Mouse (Mus musculus) kidney, adult 2 months (tissue): Measurements from ENCODE around the gene Naa10. TPM values are rescaled to one million over a fixed set of nuclear protein-coding genes. Genes with fewer than 3 reads are reported as not detected.
A peak's percentile ranks its signal among the peaks of the same experiment; 100 is the strongest.

ENCODE experiments used
- DNase-seq: peaks from one replicate; pipeline ENCODE4 v3.0.0; 2021
- H3K27ac ChIP-seq: fragments of 200-500 bp; 2 replicates; pipeline ENCODE4 v1.5.1; 2012; ENCODE audit warnings: low read depth, low read length, control low read depth, inconsistent platforms; ENCODE audit not compliant: insufficient read depth
- H3K27me3 ChIP-seq: fragments of 200-500 bp; replicated peaks from 2 replicates; pipeline ENCODE4 v1.6.1; 2012; ENCODE audit warnings: mild to moderate bottlenecking, moderate library complexity, low read length, inconsistent platforms; ENCODE audit not compliant: control insufficient read depth, insufficient read depth
- H3K36me3 ChIP-seq: fragments of 200-500 bp; 2 replicates; pipeline ENCODE4 v1.6.1; 2012; ENCODE audit warnings: mild to moderate bottlenecking, moderate library complexity, low read length, inconsistent platforms; ENCODE audit not compliant: control insufficient read depth, insufficient read depth
- H3K4me1 ChIP-seq: fragments of 200-500 bp; 2 replicates; pipeline ENCODE4 v1.6.1; 2011; ENCODE audit warnings: low read length; ENCODE audit not compliant: control insufficient read depth, insufficient read depth
- H3K4me3 ChIP-seq: fragments of 200-500 bp; 2 replicates; pipeline ENCODE4 v1.5.1; 2011; ENCODE audit warnings: mild to moderate bottlenecking, low read depth, low read length, control low read depth; ENCODE audit not compliant: insufficient read depth
- CTCF ChIP-seq: fragments of 200-500 bp; conservative IDR thresholded peaks from 2 replicates; pipeline ENCODE4 v1.5.1; 2011; ENCODE audit warnings: low read depth, mild to moderate bottlenecking, control low read depth, low read length, moderate library complexity, mixed read lengths; ENCODE audit not compliant: insufficient read depth, insufficient read length
- POLR2A ChIP-seq: fragments of 200-500 bp; IDR thresholded peaks from one replicate; pipeline ENCODE4 v1.6.1; 2011; ENCODE audit warnings: low read depth, low read length, control low read depth
- WGBS: fragments of 180-500 bp; shearing (Covaris S2); methylation state at CpG from one replicate; pipeline ENCODE4 v1.1.7; 2018; 5-methylcytosine and 5-hydroxymethylcytosine counted together
- polyA plus RNA-seq: library from polyadenylated mRNA; depleted of rRNA; stranded (reverse); fragments of >200 nt; gene quantifications from 2 replicates; pipeline ENCODE4 v1.2.3, GENCODE M21; 2012; rRNA removed

Naa10 gene
- polyA plus RNA-seq, 1 experiment, result 69.7 TPM

DNA sequence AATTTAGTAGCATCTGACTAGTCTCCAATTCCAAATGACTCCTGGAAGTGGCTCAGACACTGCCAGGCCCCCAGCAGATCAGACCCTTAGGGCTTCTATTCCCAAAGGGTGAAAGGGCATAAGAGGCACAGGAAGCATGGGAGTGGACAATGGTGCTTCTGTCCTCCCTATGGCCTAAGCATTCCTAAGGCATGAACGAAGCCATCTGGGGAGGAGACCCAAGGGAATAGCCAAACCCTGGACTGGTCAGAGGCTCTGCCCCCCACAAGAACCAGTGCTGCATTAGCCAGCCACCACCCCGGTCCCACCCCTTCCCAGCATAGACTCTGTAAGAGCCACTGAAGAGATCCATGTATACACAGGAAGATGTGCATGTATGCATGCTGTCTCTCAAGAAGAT, 45.9 kb downstream of the Naa10 start:
- Histone ChIP-seq H3K4me3 (no peak overlapping the region), H3K36me3 (no peaks in the 10 kb centered on the region), H3K4me1 (no peaks in the 10 kb centered on the region), H3K27me3 (no peaks in the 10 kb centered on the region), H3K27ac (no peak overlapping the region)
- DNase-seq, result no peak
- WGBS, result 58% methylated on average over 2 of the region's 2 CpGs
- TF ChIP-seq CTCF (no peak), POLR2A (no peak)

DNA sequence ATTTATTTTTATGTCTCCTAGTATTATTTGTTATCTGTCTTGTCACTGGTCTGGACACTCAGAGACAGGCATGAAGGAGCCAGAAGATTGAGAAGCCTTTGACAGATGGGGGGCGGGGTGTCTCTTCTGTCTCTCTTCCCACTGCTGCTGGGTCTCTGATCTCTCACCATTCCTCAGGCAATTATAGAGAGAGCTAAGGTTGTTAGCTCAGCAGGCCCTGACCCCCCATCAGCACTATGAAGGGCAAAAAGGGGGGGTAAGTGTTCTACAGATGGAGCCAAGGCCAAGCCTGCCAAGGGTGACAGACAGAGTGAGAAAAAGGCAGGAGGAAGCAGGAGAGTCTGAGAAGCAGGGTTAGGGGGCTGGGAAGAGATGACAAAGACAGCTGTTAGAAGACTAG, 49.8 kb downstream of the Naa10 start:
- Histone ChIP-seq H3K27ac (no peak overlapping the region), H3K4me1 (no peaks in the 10 kb centered on the region), H3K4me3 (no peak overlapping the region), H3K27me3 (no peaks in the 10 kb centered on the region), H3K36me3 (no peaks in the 10 kb centered on the region)
- no peak for TF ChIP-seq CTCF
- TF ChIP-seq POLR2A, result no peak
- 73% methylated on average over 1 of the region's 1 CpGs for WGBS
- DNase-seq, result no peak

DNA sequence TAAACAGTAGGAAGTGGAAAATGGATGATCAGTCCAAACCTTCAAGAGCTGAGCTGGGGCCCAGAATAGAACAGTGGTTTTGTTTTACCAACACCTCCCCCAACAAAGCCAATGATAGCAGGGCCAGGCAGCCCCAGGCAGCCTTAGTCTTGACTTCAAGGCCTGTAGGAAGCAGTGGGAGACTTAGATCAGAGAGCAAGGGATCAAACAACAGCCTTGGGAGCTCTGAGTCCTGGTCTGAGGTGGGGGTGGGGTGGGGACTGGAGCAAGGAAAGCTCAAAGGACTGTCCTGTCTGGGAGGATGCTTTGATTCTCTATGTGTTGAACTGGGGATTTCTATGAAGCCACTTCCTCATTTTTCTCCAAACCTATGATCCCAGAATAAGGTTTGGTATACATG, 50.3 kb downstream of the Naa10 start:
- TF ChIP-seq CTCF (no peak), POLR2A (no peak)
- no peaks in the 10 kb centered on the region for H3K4me1 ChIP-seq
- no peak overlapping the region for H3K4me3 ChIP-seq
- no peaks in the 10 kb centered on the region for H3K27me3 ChIP-seq
- no peaks in the 10 kb centered on the region for H3K36me3 ChIP-seq
- no peak overlapping the region for H3K27ac ChIP-seq
- DNase-seq, result no peak

DNA sequence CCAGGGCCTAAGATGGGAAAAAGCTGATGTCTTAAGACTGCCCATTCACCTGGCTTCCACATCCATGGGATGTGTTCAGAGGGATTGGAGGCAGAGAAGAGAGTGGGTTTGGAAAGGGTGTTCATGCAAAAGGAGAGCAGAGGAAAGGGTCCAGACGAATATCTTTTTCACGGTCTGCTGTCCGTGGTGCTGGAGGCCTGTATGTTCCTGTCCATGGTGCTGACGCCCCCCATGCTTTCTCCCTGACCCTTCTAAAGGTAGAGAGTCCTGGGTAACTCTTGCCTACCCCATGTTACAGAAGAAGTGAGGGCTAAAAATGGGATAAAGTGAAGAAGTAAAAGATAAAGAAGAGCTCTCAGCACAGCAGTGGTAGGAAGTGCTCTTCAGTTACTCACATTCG, 52.4 kb downstream of the Naa10 start:
- TF ChIP-seq CTCF, result no peak
- TF ChIP-seq POLR2A, result no peak
- Histone ChIP-seq H3K4me1 (no peaks in the 10 kb centered on the region), H3K27ac (no peak overlapping the region), H3K4me3 (no peak overlapping the region), H3K27me3 (no peaks in the 10 kb centered on the region), H3K36me3 (no peaks in the 10 kb centered on the region)
- 11% methylated on average over 5 of the region's 5 CpGs for WGBS
- peak; percentile 5 for DNase-seq

DNA sequence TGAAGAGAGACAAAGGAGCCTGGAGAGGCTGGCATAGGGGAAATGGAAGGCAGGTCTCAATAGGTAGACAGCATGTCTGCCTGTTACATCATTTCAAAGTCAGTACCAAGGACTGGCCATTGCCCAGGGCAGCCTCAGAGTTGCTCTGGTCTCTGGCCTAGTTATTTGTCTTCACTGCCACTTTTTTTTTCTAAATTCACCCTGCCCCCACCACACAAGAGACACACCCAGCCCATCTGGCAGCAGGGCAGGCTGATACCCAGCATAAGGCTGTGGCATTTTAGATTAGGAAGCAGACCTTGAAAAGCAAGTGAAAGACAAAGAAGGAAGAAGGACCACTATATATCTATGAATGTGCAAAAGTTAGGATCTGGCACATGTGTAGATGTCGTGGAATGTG, 53.9 kb downstream of the Naa10 start:
- no peak for DNase-seq
- Histone ChIP-seq H3K27me3 (no peaks in the 10 kb centered on the region), H3K36me3 (no peaks in the 10 kb centered on the region), H3K27ac (no peak overlapping the region), H3K4me3 (no peak overlapping the region), H3K4me1 (no peaks in the 10 kb centered on the region)
- WGBS, result 70% methylated on average over 1 of the region's 1 CpGs
- no peak for TF ChIP-seq CTCF

DNA sequence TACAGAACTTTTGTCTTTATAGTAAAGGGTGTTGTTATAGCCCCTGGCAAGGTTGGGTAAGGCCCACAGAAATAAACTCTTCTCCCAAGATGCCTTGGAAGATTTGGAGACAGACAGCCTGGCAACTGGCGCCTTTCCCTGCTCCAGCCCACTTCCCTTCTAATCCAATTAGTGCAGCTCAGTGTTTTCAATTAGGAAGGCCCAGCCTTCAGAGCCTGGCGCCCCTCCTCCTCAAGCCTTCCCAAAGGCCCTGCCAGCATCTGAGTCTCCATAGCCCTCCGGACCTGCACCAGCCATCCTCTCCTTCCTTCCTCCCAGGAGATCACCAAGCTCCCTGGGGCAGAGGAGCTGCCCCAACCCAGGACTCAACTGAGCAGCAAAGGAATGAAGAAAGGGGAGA, 54.5 kb downstream of the Naa10 start:
- WGBS, result 45% methylated on average over 3 of the region's 3 CpGs

More for the DNA sequence above, 54.5 kb downstream of the Naa10 start:
- Histone ChIP-seq H3K27ac (no peak overlapping the region), H3K27me3 (no peaks in the 10 kb centered on the region), H3K4me3 (no peak overlapping the region), H3K4me1 (no peaks in the 10 kb centered on the region), H3K36me3 (no peaks in the 10 kb centered on the region)
- no peak for DNase-seq
- TF ChIP-seq POLR2A (no peak), CTCF (no peak)

Other genes with a start within 250 kb of the Naa10 start
- gene Slc6a8, start 248.8 kb downstream of the Naa10 start, polyA plus RNA-seq, result 228 and 237 TPM in 2 replicates
- 81.7 and 111 TPM in 2 replicates for gene Bcap31, start 205.8 kb downstream of the Naa10 start, polyA plus RNA-seq
- 20.0 and 20.2 TPM in 2 replicates for gene Abcd1, start 205.3 kb downstream of the Naa10 start, polyA plus RNA-seq
- gene Plxnb3, start 164.9 kb downstream of the Naa10 start, polyA plus RNA-seq, result 0.58 and 0.83 TPM in 2 replicates
- 2.6 and 4.0 TPM in 2 replicates for gene Srpk3, start 147.5 kb downstream of the Naa10 start, polyA plus RNA-seq
- 749 and 831 TPM in 2 replicates for gene Idh3g, start 135.0 kb downstream of the Naa10 start, polyA plus RNA-seq
- 239 and 253 TPM in 2 replicates for gene Ssr4, start 134.9 kb downstream of the Naa10 start, polyA plus RNA-seq
- gene Pdzd4, start 97.0 kb downstream of the Naa10 start, polyA plus RNA-seq, result 0.88 and 0.94 TPM in 2 replicates
- 35.3 and 41.0 TPM in 2 replicates for gene Avpr2, start 29.8 kb downstream of the Naa10 start, polyA plus RNA-seq
- 26.5 TPM in 2 replicates for gene L1cam, start 25.8 kb downstream of the Naa10 start, polyA plus RNA-seq
- gene Arhgap4, start 74 bp downstream of the Naa10 start, polyA plus RNA-seq, result 8.9 and 15.5 TPM in 2 replicates
- gene Renbp, start 8.9 kb upstream of the Naa10 start, polyA plus RNA-seq, result 125 and 144 TPM in 2 replicates
- 34.3 and 37.3 TPM in 2 replicates for gene Hcfc1, start 44.4 kb upstream of the Naa10 start, polyA plus RNA-seq
- gene Irak1, start 102.0 kb upstream of the Naa10 start, polyA plus RNA-seq, result 91.7 and 131 TPM in 2 replicates
- gene Opn1mw, start 205.5 kb upstream of the Naa10 start, polyA plus RNA-seq, result not detected in 2 replicates
- gene Mecp2, start 213.4 kb upstream of the Naa10 start, polyA plus RNA-seq, result 6.8 and 7.0 TPM in 2 replicates
- gene Tex28, start 245.9 kb upstream of the Naa10 start, polyA plus RNA-seq, result not detected in 2 replicates